Mouse (Mus musculus) erythroblast, embryonic 14.5 days (primary cell): ENCODE data around the gene Gm13043.
"Not testable (repeated sequence)": the region's sequence is repeated elsewhere in the genome, so short reads cannot be mapped to it uniquely, and the experiment has no call there.

ENCODE experiments used
- GATA1 ChIP-seq: IDR thresholded peaks from 2 replicates; pipeline ENCODE4 v1.6.1; 2012; ENCODE audit warnings: low read length, inconsistent platforms, mixed read lengths
- TAL1 ChIP-seq: IDR thresholded peaks from 3 replicates; pipeline ENCODE4 v1.6.1; 2012; ENCODE audit warnings: low read length, inconsistent platforms, mixed read lengths

- not testable (repeated sequence) for TF ChIP-seq GATA1, TAL1
Measured at GRCm38 (mm10) chr4:143551400-143551799, 40.3 kb downstream of the Gm13043 start, which contains the start of the genes BC080695 and Gm13057.
